Mouse (Mus musculus) lung, embryonic 16.5 days (tissue): ENCODE data around the gene Lst1. TPM values are rescaled to one million over a fixed set of nuclear protein-coding genes. Genes with fewer than 3 reads are reported as not detected.

Experiments
- ATAC-seq: fragments of 200-750 bp; cut with Nextera tagmentation; 2 replicates; pipeline ENCODE4 v1.8.0; 2017; ENCODE audit warnings: low read depth, mild to moderate bottlenecking, moderate library complexity
- H3K27ac ChIP-seq: fragments of 300-500 bp; sonication (generic); 2 replicates; pipeline ENCODE4 v1.5.1; 2014; ENCODE audit warnings: mild to moderate bottlenecking, control low read depth, low read length
- H3K27me3 ChIP-seq: fragments of 300-500 bp; sonication (generic); 2 replicates; pipeline ENCODE4 v1.6.1; 2014; ENCODE audit warnings: low read depth, low read length, mixed read lengths; ENCODE audit not compliant: control insufficient read depth, insufficient read depth
- H3K36me3 ChIP-seq: fragments of 300-500 bp; sonication (generic); 2 replicates; pipeline ENCODE4 v1.6.1; 2014; ENCODE audit warnings: low read length; ENCODE audit not compliant: control insufficient read depth, insufficient read depth
- H3K4me1 ChIP-seq: fragments of 300-500 bp; sonication (generic); replicated peaks from 2 replicates; pipeline ENCODE4 v1.6.1; 2014; ENCODE audit warnings: low read length, mixed read lengths; ENCODE audit not compliant: control insufficient read depth, insufficient read depth
- H3K4me2 ChIP-seq: fragments of 300-500 bp; sonication (generic); 2 replicates; pipeline ENCODE4 v1.6.1; 2014; ENCODE audit warnings: low read depth, low read length, control low read depth
- H3K4me3 ChIP-seq: fragments of 300-500 bp; sonication (generic); 2 replicates; pipeline ENCODE4 v1.5.1; 2014; ENCODE audit warnings: mild to moderate bottlenecking, low read length, control low read depth
- H3K9ac ChIP-seq: fragments of 300-500 bp; sonication (generic); 2 replicates; pipeline ENCODE4 v1.6.1; 2014; ENCODE audit warnings: low read length, control low read depth
- H3K9me3 ChIP-seq: fragments of 300-500 bp; sonication (generic); 2 replicates; pipeline ENCODE4 v1.6.1; 2016; ENCODE audit warnings: low read length; ENCODE audit not compliant: control insufficient read depth
- WGBS: fragments of 180-500 bp; shearing (Covaris S2); extraction: QIAGEN DNeasy Blood & Tissue Kit; methylation state at CpG from one replicate; pipeline ENCODE4 v1.1.7; 2014; 5-methylcytosine and 5-hydroxymethylcytosine counted together
- polyA plus RNA-seq: library from polyadenylated mRNA; unstranded; fragments of >200 nt; fragmentation: Nextera tagmentation; extraction: Ambion mirVana; gene quantifications from 2 replicates; pipeline ENCODE4 v1.2.1, GENCODE M21; 2015

The Lst1 gene
- polyA plus RNA-seq, 1 experiment from 2014 or later = 11.3 TPM

- no peaks in the 10 kb centered on the region for H3K27me3 ChIP-seq
- H3K9me3 ChIP-seq = no peaks in the 10 kb centered on the region
- ATAC-seq = no peak
- no peaks in the 10 kb centered on the region for H3K4me1 ChIP-seq
- H3K27ac ChIP-seq = no peak overlapping the region
- H3K4me3 ChIP-seq = no peak overlapping the region
- no peaks in the 10 kb centered on the region for H3K36me3 ChIP-seq
- WGBS = 80% methylated on average over 5 of the region's 5 CpGs
- H3K4me2 ChIP-seq = no peak overlapping the region
- H3K9ac ChIP-seq = no peak overlapping the region
Observed at GRCm38 (mm10) chr17:35180093-35180492, 8.1 kb downstream of the Lst1 start.

- WGBS = 8% methylated on average over 5 of the region's 5 CpGs
Observed at GRCm38 (mm10) chr17:35178528-35178927, 9.7 kb downstream of the Lst1 start.

DNA sequence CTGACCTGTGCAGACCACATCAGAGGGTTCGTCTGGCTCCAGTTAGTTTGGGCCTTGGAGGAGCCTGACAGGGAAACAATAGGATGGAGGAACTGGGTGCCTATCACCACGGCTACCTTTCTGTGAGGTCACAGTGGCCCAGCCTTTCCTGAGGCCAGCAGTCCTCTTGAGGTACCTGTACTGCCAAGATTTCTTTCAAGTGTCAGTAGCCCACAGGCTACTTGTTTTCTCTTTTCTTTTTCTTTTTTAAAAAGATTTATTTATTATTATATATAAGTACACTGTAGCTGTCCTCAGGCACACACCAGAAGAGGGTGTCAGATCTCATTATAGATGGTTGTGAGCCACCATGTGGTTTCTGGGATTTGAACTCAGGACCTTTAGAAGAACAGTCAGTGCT lies 12.3 kb downstream of the Lst1 start, which contains the start of gene Aif1:
TSS of gene Aif1 (minus strand) at position 101 of the 400 bp plus-strand sequence.
- no peaks in the 10 kb centered on the region for H3K36me3 ChIP-seq
- ATAC-seq = no peak
- no peak within 1 kb of the TSS for H3K4me2 ChIP-seq
- 39% methylated on average over 2 of the region's 2 CpGs for WGBS
- H3K9ac ChIP-seq = no peak within 1 kb of the TSS
- no peaks in the 10 kb centered on the region for H3K9me3 ChIP-seq
- H3K4me3 ChIP-seq = no peak within 1 kb of the TSS
- H3K27me3 ChIP-seq = no peaks in the 10 kb centered on the region
- H3K27ac ChIP-seq = no peak within 1 kb of the TSS
- no peaks in the 10 kb centered on the region for H3K4me1 ChIP-seq

More at GRCm38 (mm10) chr17:35178528-35178927, 9.7 kb downstream of the Lst1 start:
- H3K9ac ChIP-seq = no peak overlapping the region
- peak; percentile 86 for ATAC-seq
- no peaks in the 10 kb centered on the region for H3K27me3 ChIP-seq
- H3K4me2 ChIP-seq = no peak overlapping the region
- no peaks in the 10 kb centered on the region for H3K36me3 ChIP-seq
- no peaks in the 10 kb centered on the region for H3K9me3 ChIP-seq
- no peak overlapping the region for H3K4me3 ChIP-seq
- no peak overlapping the region for H3K27ac ChIP-seq
- H3K4me1 ChIP-seq = no peaks in the 10 kb centered on the region

- Histone ChIP-seq H3K4me2 (no peak overlapping the region), H3K4me3 (no peak overlapping the region), H3K27me3 (no peaks in the 10 kb centered on the region), H3K36me3 (no peaks in the 10 kb centered on the region), H3K9ac (no peak overlapping the region), H3K4me1 (no peaks in the 10 kb centered on the region), H3K27ac (no peak overlapping the region), H3K9me3 (no peaks in the 10 kb centered on the region)
- no peak for ATAC-seq
- 66% methylated on average over 6 of the region's 6 CpGs for WGBS
Observed at GRCm38 (mm10) chr17:35175382-35175781, 12.9 kb downstream of the Lst1 start.

- H3K36me3 ChIP-seq = no peaks in the 10 kb centered on the region
- no peaks in the 10 kb centered on the region for H3K4me1 ChIP-seq
- H3K27ac ChIP-seq = no peak overlapping the region
- no peaks in the 10 kb centered on the region for H3K27me3 ChIP-seq
- 53% methylated on average over 8 of the region's 8 CpGs for WGBS
- no peak overlapping the region for H3K9ac ChIP-seq
- ATAC-seq = no peak
- H3K4me3 ChIP-seq = no peak overlapping the region
- no peak overlapping the region for H3K4me2 ChIP-seq
- H3K9me3 ChIP-seq = no peaks in the 10 kb centered on the region
Observed at GRCm38 (mm10) chr17:35174201-35174977, 13.8 kb downstream of the Lst1 start.

DNA sequence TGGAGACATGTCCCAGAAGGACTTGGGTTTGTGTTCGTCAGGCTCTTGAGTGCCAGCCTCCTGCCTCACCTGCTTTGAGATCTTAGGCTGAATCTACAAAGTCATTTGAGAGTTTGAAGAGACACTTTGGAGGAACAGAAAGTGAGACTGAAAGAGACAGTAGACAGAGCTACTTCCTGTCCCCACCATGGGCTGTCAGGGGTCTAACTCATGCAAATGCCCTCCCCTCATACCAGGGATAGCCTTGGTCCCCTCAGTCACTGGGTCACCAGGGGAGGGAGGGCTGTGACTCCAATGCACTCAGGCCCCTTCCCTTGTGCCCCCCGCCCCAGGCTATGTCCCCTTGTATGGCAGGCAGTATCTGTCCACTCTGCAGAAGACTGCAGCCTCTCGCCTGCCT lies 14.9 kb downstream of the Lst1 start:
- H3K4me1 ChIP-seq = no peaks in the 10 kb centered on the region
- H3K4me2 ChIP-seq = no peak overlapping the region
- H3K36me3 ChIP-seq = no peaks in the 10 kb centered on the region
- no peak for ATAC-seq
- H3K27ac ChIP-seq = no peak overlapping the region
- H3K4me3 ChIP-seq = no peak overlapping the region
- no peaks in the 10 kb centered on the region for H3K27me3 ChIP-seq
- H3K9ac ChIP-seq = no peak overlapping the region
- no peaks in the 10 kb centered on the region for H3K9me3 ChIP-seq
- WGBS = 62% methylated on average over 3 of the region's 3 CpGs

- 55% methylated on average over 11 of the region's 11 CpGs for WGBS
- no peak overlapping the region for H3K27ac ChIP-seq
Observed at GRCm38 (mm10) chr17:35172445-35173234, 15.6 kb downstream of the Lst1 start.

GRCm38 (mm10) chr17:35168541-35169207 lies 19.6 kb downstream of the Lst1 start:
- peaks cover 8% of the 10 kb centered on the region for H3K4me1 ChIP-seq
- no peaks in the 10 kb centered on the region for H3K9me3 ChIP-seq
- H3K4me2 ChIP-seq = no peak overlapping the region
- H3K9ac ChIP-seq = no peak overlapping the region
- no peak overlapping the region for H3K27ac ChIP-seq
- ATAC-seq = no peak
- H3K4me3 ChIP-seq = no peak overlapping the region
- no peaks in the 10 kb centered on the region for H3K27me3 ChIP-seq
- no peaks in the 10 kb centered on the region for H3K36me3 ChIP-seq
- WGBS = 10% methylated on average over 4 of the region's 4 CpGs

More at GRCm38 (mm10) chr17:35172445-35173234, 15.6 kb downstream of the Lst1 start:
- Histone ChIP-seq H3K36me3 (no peaks in the 10 kb centered on the region), H3K4me1 (no peaks in the 10 kb centered on the region), H3K27me3 (no peaks in the 10 kb centered on the region), H3K9ac (no peak overlapping the region), H3K9me3 (no peaks in the 10 kb centered on the region), H3K4me3 (no peak overlapping the region), H3K4me2 (no peak overlapping the region)
- no peak for ATAC-seq

DNA sequence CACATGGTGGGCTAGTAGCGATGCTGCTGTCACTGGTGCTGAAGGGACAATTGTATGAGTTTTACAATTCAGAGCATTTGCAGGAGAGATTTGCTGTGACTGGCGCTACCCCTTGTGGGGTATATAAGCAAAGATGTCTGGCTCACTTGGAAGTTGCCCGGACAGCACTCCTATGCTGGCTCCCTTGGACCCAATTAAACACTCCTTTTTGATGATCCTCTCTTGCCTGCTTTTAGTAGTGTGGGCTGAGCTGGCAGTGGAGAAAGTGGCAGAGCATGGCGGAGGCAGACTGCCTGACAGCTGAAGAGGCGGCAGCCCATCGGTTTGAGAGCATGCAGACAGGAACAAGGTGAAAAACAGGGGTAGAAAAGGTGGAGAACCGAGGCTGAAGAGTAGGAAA lies 20.4 kb downstream of the Lst1 start:
- WGBS = 82% methylated on average over 7 of the region's 7 CpGs
- Histone ChIP-seq H3K4me3 (no peak overlapping the region), H3K27ac (no peak overlapping the region), H3K9me3 (no peaks in the 10 kb centered on the region), H3K4me2 (no peak overlapping the region), H3K27me3 (no peaks in the 10 kb centered on the region), H3K4me1 (peaks cover 11% of the 10 kb centered on the region), H3K36me3 (no peaks in the 10 kb centered on the region), H3K9ac (no peak overlapping the region)
- ATAC-seq = no peak
